Mouse (Mus musculus): Measurements from ENCODE around the gene Zfyve28.

Gene Zfyve28

DNA sequence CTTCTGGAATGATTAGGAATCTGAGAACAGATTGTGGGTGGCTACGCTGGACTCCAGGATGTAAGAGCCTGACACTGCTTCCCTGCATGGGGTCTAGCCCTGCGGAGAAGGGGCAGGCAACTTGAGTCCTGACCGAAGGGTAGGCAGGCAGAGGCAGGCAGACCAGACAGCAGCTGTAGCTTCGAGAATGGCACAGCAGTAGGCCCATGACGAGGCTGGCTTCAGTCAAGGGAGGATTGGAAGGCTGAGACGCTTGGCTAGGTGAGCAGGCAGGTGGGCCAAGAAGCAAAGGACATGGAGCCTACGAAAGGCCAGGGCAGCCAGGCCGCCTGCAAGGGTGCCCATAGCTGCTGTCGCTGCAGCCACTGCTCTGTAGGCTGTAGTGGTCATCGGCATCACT lies 111.6 kb downstream of the Zfyve28 start:
- no peak for DNase-seq (ENCODE audit: low spot score)

DNA sequence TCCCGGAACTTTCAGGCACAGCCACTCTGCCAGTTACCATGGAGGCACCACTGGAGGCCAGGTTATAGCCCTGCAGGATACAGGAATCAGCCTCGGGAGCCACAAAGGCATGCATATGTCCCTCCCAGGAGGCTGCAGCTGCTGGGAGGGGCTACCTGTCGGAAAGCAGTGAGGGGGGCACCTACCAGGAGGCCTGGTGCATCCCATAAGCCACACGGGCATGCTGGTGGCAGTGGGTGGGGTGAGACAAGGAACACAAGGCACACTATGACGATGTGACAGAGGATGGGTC lies 112.9 kb downstream of the Zfyve28 start:
- no peak for DNase-seq (ENCODE audit: low spot score)

- no peak for DNase-seq (ENCODE audit: low spot score)
These were observed 113.5 kb downstream of the Zfyve28 start for GRCm38 (mm10) chr5:34174550-34175402.

DNA sequence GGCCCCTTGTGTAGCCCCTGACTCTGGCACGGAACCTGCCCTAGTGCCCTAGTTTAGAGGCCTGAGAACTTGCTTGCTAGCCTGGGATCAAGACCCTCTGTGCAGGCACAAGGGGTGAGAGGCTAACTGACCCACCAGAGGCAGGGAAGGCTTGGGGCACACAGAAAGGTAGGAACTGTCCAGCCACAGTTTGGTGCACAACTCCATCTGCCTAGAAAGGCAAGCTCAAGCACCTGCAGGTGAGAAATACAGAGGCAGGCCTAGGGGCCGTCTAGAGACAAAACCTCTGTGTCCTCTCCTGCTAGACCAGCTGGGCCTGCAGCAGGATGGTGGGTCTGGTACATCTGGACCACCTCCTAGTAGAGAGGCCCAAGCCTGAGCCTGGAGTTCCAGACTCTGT lies 114.2 kb downstream of the Zfyve28 start:
- DNase-seq (ENCODE audit: low spot score) = no peak

DNA sequence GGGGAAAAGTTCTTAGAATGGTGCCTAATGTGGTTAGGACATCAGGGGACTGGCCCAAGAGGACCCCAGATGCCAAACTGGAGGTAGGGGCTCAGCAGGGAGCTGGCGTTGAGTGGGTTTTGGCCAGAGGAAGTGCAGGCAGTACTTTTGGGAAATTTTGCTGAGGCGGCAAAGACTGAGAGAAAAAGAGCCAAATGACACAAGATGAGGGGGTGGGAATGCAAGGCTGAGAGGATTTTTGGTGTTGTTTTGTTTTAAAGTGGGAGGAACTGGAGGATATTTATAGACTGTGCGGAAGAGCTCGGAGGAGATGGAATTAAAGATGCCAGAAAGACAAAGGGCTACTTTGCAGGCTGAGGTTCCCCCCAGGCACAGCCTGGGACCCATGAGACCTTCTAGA lies 117.5 kb downstream of the Zfyve28 start:
- DNase-seq (ENCODE audit: low spot score) = peak; percentile 57

DNA sequence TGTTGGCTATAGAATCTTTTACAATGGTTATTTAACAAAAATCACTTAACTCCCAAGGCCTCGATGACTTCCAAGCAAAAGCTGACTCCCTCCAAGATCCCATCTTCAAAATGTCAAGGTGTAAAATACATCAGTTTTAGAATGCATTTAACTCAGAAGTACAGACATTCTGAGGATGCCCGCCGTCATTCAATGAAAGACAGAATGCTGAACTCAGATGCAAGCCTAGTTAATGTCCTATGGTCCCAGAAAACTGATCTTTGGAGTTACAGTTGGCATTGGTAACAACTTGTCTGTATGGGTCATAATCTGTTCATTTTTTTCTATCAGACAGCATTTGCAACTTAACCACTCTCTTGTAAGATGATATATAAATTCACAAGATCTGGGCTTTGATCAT lies 118.3 kb downstream of the Zfyve28 start:
- DNase-seq (ENCODE audit: low spot score) = no peak

DNA sequence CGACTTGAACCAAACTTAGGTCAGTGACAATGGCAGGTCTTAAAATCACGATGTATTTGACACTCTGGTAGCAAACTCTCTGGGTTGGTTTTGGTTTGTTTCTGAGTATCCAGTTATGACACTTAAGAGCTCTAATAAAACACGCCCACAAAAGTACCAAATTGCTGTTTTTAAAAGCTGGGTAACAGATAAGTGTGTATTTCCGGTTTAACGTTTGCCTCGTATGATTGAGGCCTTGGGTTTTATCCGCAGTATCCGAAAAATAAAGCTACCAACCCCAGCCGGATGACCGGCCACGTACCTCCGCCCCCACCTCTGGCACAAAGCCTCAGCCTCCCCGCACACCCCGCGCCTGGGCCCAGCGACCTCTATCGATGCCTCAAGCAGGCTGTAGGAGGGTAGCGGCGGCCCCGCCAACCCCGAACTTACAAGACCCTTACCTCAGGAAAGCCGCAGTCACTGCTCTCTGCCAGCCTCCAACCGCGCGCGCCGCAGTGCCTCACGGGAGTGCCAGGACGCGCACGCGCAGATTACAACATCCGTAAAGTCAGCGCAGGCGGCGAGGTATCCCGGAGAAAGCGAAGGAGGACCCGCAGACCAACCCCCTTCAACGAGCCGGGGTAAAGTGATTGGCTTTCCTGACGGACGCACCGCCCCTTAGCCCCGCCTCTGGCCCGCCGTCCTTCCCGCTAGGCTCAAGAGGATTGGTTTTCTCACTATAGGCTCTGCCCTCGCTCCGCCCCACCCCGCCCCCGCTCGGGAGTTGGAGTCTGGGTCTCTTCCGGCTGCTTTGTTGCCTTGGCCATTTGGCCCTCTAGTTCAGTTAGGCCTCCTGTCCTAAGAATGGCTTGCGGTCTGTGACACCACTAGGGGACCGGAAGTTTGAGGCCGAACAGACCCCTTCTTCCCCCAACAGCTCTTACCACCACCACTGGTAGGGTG lies 119.0 kb downstream of the Zfyve28 start, which contains the start of the genes Poln and Haus3:
TSS of gene Poln (minus strand) at position 499 of the 942 bp plus-strand sequence.
TSS of gene Haus3 (minus strand) at position 578 of the 942 bp plus-strand sequence.
- DNase-seq (ENCODE audit: low spot score) = peak; percentile 99

DNA sequence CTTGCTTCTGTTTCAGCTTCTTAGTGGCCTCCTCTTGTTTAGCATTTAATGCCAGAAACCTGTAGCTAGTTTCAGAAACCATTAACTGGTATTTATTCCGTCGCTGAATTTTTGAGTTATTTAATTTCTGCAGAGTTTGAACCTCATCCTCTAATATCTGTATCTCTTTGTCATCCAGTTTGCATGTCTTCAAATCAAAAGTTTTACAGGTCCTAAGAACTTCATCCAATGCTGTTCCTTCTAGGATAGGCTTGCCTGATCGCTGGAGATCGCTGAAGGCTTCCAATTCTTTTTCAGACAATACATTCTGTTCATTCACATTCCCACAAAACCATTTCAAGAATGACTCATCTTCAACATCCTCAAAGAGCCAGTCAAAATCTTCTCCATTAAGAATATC lies 120.4 kb downstream of the Zfyve28 start:
- peak; percentile 11 for DNase-seq (ENCODE audit: low spot score)

- peak; percentile 27 for DNase-seq (ENCODE audit: low spot score)
These were observed 122.5 kb downstream of the Zfyve28 start for GRCm38 (mm10) chr5:34165793-34166192.

- no peak for DNase-seq (ENCODE audit: low spot score)
These were observed 139.8 kb downstream of the Zfyve28 start for GRCm38 (mm10) chr5:34148476-34148875.

GRCm38 (mm10) chr5:34147554-34147953 lies 140.7 kb downstream of the Zfyve28 start:
- DNase-seq (ENCODE audit: low spot score) = no peak
